18 mouse cellular contexts compared by ENCODE assay signal in genomic region chr13:34245216-34245615, GRCm38 (mm10).
A peak's percentile ranks its signal among the peaks of the same experiment; 100 is the strongest.
DNase-seq lines count a peak whose midpoint lies in the region; ATAC-seq and TF ChIP-seq lines count a peak whose summit lies in the region.
"Had no signal": no experiment of that assay in that cellular context is flagged by ENCODE, and none has a peak within 500 bp of the region (broad histone marks: within the 10 kb centered on the region; RNA-seq: fewer than 3 reads in every experiment).

No protein-coding gene starts in this region.

- no peak overlapping the region for H3K9ac ChIP-seq in hindbrain, postnatal 0 days (replicated peaks; ENCODE audit: low read length)
- no peak overlapping the region for H3K9ac ChIP-seq in lung, postnatal 0 days (replicated peaks; ENCODE audit: low read depth)
- no peak overlapping the region for H3K9ac ChIP-seq in heart, embryonic 11.5 days (ENCODE audit: low read depth, low read length)
- H3K9ac ChIP-seq: hindbrain, embryonic 12.5 days; intestine, embryonic 15.5 days; limb, embryonic 15.5 days; liver, embryonic 15.5 days; neural tube, embryonic 12.5 days had no signal

- no peak for ATAC-seq in hindbrain, postnatal 0 days
- ATAC-seq in lung, postnatal 0 days: peak; percentile 74
- ATAC-seq in heart, embryonic 11.5 days (replicated peaks; ENCODE audit: insufficient number of reproducible peaks, low FRiP score, low TSS enrichment): no peak
- no peak for ATAC-seq in megakaryocyte, adult 5-6 weeks (ENCODE audit: poor library complexity, severe bottlenecking)
- ATAC-seq: intestine, embryonic 15.5 days had no signal

- TF ChIP-seq CTCF in hindbrain, postnatal 0 days (IDR thresholded peaks at IDR 0.05; ENCODE audit: low read depth): no peak
- no peak for TF ChIP-seq CTCF in testis, adult 2 months (IDR thresholded peaks at IDR 0.05; ENCODE audit: control insufficient read depth, insufficient read depth, insufficient replicate concordance, low read depth, low read length)
- no peak for TF ChIP-seq CTCF in lung, postnatal 0 days (IDR thresholded peaks at IDR 0.05)

- no peaks in the 10 kb centered on the region for H3K36me3 ChIP-seq in hindbrain, embryonic 10.5 days
- no peaks in the 10 kb centered on the region for H3K36me3 ChIP-seq in hindbrain, postnatal 0 days (ENCODE audit: insufficient read depth, low read length)
- no peaks in the 10 kb centered on the region for H3K36me3 ChIP-seq in testis, adult 2 months (ENCODE audit: control insufficient read depth, insufficient read depth, low read length)
- H3K36me3 ChIP-seq in lung, postnatal 0 days (ENCODE audit: insufficient read depth, low read length): no peaks in the 10 kb centered on the region
- H3K36me3 ChIP-seq in heart, embryonic 11.5 days (ENCODE audit: control insufficient read depth, insufficient read depth, low read length): no peaks in the 10 kb centered on the region
- H3K36me3 ChIP-seq: hindbrain, embryonic 12.5 days; intestine, embryonic 15.5 days; limb, embryonic 15.5 days; neural tube, embryonic 12.5 days had no signal

- no peak overlapping the region for H3K4me2 ChIP-seq in hindbrain, postnatal 0 days (ENCODE audit: low read depth, low read length)
- H3K4me2 ChIP-seq in lung, postnatal 0 days (replicated peaks; ENCODE audit: low read depth, low read length): no peak overlapping the region; the same call in 1 of the 2 replicates
- H3K4me2 ChIP-seq in heart, embryonic 11.5 days: no peak overlapping the region
- H3K4me2 ChIP-seq: hindbrain, embryonic 12.5 days; intestine, embryonic 15.5 days; limb, embryonic 15.5 days; liver, embryonic 15.5 days; neural tube, embryonic 12.5 days had no signal

- H3K4me1 ChIP-seq in hindbrain, embryonic 10.5 days (replicated peaks): peaks cover 90% of the 10 kb centered on the region
- peaks cover 18% of the 10 kb centered on the region for H3K4me1 ChIP-seq in hindbrain, postnatal 0 days (ENCODE audit: insufficient read depth, low read length)
- no peaks in the 10 kb centered on the region for H3K4me1 ChIP-seq in testis, adult 2 months (ENCODE audit: control insufficient read depth, insufficient read depth, low read length)
- peaks cover 10% of the 10 kb centered on the region; the same call in 1 of the 2 replicates for H3K4me1 ChIP-seq in lung, postnatal 0 days (ENCODE audit: insufficient read depth, low read depth, low read length)
- H3K4me1 ChIP-seq in heart, embryonic 11.5 days (ENCODE audit: control insufficient read depth, insufficient read depth, low read length): peaks cover 24% of the 10 kb centered on the region

- H3K4me3 ChIP-seq in hindbrain, embryonic 10.5 days: no peak overlapping the region
- H3K4me3 ChIP-seq in hindbrain, postnatal 0 days (ENCODE audit: low read length): no peak overlapping the region
- H3K4me3 ChIP-seq in testis, adult 2 months (ENCODE audit: control insufficient read depth, low read depth, low read length): peak overlapping the region; percentile 19; the same call in 1 of the 2 replicates
- H3K4me3 ChIP-seq in lung, postnatal 0 days (ENCODE audit: low read depth, low read length): no peak overlapping the region
- no peak overlapping the region for H3K4me3 ChIP-seq in heart, embryonic 11.5 days (ENCODE audit: low read depth, low read length)
- H3K4me3 ChIP-seq: hindbrain, embryonic 12.5 days; intestine, embryonic 15.5 days; limb, embryonic 15.5 days; liver, embryonic 15.5 days; neural tube, embryonic 12.5 days had no signal

- peaks cover 23% of the 10 kb centered on the region for H3K27me3 ChIP-seq in hindbrain, embryonic 10.5 days (ENCODE audit: insufficient read depth, poor library complexity, severe bottlenecking)
- H3K27me3 ChIP-seq in hindbrain, postnatal 0 days (ENCODE audit: insufficient read depth, low read length): no peaks in the 10 kb centered on the region
- H3K27me3 ChIP-seq in testis, adult 2 months (ENCODE audit: control insufficient read depth, insufficient read depth, low read length): no peaks in the 10 kb centered on the region
- no peaks in the 10 kb centered on the region for H3K27me3 ChIP-seq in lung, postnatal 0 days (replicated peaks; ENCODE audit: insufficient read depth, low read length)
- H3K27me3 ChIP-seq in heart, embryonic 11.5 days (ENCODE audit: control insufficient read depth, insufficient read depth, low read length): no peaks in the 10 kb centered on the region
- H3K27me3 ChIP-seq: hindbrain, embryonic 12.5 days; intestine, embryonic 15.5 days; limb, embryonic 15.5 days; liver, embryonic 15.5 days; megakaryocyte, embryonic 14.5 days; neural tube, embryonic 12.5 days had no signal

- DNase-seq in hindbrain, embryonic 10.5 days (ENCODE audit: low spot score): no peak
- no peak for DNase-seq in hindbrain, postnatal 0 days (ENCODE audit: low spot score)
- no peak for DNase-seq in testis, postnatal 14 days (ENCODE audit: low spot score)
- DNase-seq in lung, postnatal 0 days (ENCODE audit: low spot score): peak; percentile 68
- DNase-seq: B cell, adult 2 months; cerebellum, adult 18-20 months; cerebellum, postnatal 36 days; right cerebral cortex, adult 18-20 months; thymus, postnatal 4 days had no signal

- peak; percentile 73 for TF ChIP-seq EP300 in lung, postnatal 0 days (IDR thresholded peaks at IDR 0.05)

- TF ChIP-seq POLR2A in testis, adult 2 months (IDR thresholded peaks at IDR 0.05; ENCODE audit: control insufficient read depth, low read depth, low read length): no peak

- 75% methylated on average over 6 of the region's 6 CpGs for WGBS in hindbrain, embryonic 10.5 days
- WGBS in hindbrain, postnatal 0 days: 63% methylated on average over 6 of the region's 6 CpGs
- 57% methylated on average over 6 of the region's 6 CpGs for WGBS in lung, postnatal 0 days
- 75% methylated on average over 6 of the region's 6 CpGs for WGBS in heart, embryonic 11.5 days (ENCODE audit: insufficient replicate concordance)

- no peaks in the 10 kb centered on the region for H3K9me3 ChIP-seq in hindbrain, embryonic 10.5 days
- H3K9me3 ChIP-seq in hindbrain, postnatal 0 days (ENCODE audit: low read length): no peaks in the 10 kb centered on the region
- no peaks in the 10 kb centered on the region for H3K9me3 ChIP-seq in lung, postnatal 0 days (ENCODE audit: low read length)
- H3K9me3 ChIP-seq in heart, embryonic 11.5 days (replicated peaks; ENCODE audit: control insufficient read depth, low read length): no peaks in the 10 kb centered on the region
- H3K9me3 ChIP-seq: hindbrain, embryonic 12.5 days; intestine, embryonic 15.5 days; limb, embryonic 15.5 days; liver, embryonic 15.5 days; megakaryocyte, embryonic 14.5 days; neural tube, embryonic 12.5 days had no signal

- H3K27ac ChIP-seq in hindbrain, embryonic 10.5 days: peak overlapping the region; percentile 54
- no peak overlapping the region; the same call in 1 of the 2 replicates for H3K27ac ChIP-seq in hindbrain, postnatal 0 days
- H3K27ac ChIP-seq in testis, adult 2 months (ENCODE audit: control insufficient read depth, insufficient read depth, low read depth, low read length): no peak overlapping the region
- H3K27ac ChIP-seq in lung, postnatal 0 days (ENCODE audit: low read length): no peak overlapping the region
- H3K27ac ChIP-seq in heart, embryonic 11.5 days (ENCODE audit: low read depth, low read length): no peak overlapping the region
- H3K27ac ChIP-seq: hindbrain, embryonic 12.5 days; intestine, embryonic 15.5 days; limb, embryonic 15.5 days; liver, embryonic 15.5 days; neural tube, embryonic 12.5 days had no signal
